Mouse (Mus musculus) right cerebral cortex, postnatal 36 days (tissue): Measurements from ENCODE around the gene Prkcz.
A peak's percentile ranks its signal among the peaks of the same experiment; 100 is the strongest.

Experiments used
- DNase-seq, 2 experiments: peaks; one replicate each; pipeline ENCODE4 v3.0.0; 2022; ENCODE audit warnings: low spot score in 2 of 2, mixed read lengths in 1 of 2

The Prkcz gene

DNA sequence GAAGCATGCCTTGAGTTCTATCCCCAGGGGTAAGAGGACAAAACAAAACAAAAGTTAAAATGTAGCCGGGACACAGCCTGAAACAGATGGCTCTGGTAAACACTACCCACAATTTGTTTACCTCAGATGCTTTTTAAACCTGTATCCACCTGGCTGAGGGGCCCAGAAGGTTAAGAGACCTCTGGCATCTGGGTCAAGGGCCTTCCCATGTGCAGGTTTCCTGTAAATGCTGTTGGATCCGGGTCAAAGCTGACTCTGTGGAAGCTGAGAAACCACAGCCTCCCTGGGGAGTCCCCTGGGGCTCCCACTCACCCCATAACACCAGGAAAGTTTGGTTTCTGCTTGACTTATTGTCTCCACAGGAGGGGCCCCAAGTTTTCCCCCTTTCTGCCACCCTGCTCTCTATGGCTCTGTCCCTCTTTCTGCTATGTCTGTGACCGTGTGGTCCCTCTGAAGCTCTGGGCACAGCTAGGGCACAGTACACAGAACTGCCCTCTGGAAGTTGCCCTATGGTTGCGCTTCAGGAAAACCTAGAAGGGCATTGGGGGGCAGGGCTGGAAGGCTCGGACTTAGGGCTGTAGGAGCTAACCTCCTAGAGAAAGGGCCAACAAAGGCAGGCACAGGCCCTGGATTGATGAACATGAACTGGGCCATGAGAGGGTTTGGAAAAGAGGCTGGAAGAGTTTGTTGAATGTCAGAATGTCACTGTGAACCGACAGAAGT is 115.2 kb downstream of the Prkcz start:
- DNase-seq = no peak

DNA sequence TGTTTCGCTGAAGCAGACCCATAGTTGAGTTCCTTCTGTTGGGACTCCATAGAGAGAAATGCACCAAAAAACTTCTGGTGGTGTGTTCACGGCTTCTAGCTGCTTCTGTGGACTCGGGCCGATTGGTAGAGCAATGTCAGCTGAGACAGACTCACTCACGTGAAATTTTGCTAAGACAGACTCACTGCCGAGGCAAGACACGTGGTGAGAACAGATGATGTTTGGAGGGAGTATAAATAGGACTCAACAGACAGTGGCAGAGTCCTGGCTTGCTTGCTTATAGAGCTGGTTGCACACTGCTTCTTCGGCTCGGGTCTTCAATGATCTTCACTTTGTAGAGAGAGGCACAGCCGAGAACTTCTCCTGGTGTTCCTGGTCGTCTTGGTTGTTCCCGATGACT is 117.9 kb downstream of the Prkcz start:
- DNase-seq = no peak

DNA sequence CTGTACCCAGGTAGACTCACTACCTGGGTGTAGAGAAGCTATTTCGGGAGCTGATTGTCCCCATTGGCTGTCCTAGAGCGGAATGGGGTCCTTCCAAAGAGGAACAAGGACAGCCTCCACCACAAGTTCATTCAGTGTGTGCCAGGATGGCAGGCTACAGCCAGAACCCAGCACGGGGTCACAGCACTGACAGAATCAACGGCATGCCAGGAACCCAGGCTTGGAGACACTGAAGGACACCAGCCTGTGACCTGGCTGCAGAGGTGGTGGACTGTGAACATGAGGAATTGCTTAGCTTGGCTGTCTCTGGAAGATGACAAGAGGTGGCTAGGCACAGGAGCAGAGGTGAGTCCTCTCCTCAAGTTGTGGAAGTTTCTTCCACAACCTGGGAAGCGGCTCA is 118.9 kb downstream of the Prkcz start:
- DNase-seq = no peak

DNA sequence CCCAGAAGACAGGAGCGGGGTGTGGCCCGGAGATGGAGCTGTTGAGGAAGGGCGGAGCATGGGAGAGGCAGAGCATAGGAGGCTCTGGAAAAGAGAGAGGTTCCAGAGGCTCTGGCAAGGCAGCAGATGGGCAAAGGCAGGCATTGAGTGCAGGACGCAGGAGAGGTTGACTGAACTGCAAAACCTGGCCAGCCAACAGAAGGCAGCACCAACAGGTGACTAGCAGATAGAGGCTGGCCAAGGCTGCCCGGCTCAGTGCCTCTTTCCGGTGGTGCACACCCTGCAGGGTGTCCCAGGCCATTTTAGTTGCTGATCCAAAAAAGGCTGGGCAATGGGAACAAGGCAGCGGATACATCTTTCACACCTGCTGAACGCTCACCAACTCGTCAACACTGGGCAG is 119.4 kb downstream of the Prkcz start:
- no peak for DNase-seq

DNA sequence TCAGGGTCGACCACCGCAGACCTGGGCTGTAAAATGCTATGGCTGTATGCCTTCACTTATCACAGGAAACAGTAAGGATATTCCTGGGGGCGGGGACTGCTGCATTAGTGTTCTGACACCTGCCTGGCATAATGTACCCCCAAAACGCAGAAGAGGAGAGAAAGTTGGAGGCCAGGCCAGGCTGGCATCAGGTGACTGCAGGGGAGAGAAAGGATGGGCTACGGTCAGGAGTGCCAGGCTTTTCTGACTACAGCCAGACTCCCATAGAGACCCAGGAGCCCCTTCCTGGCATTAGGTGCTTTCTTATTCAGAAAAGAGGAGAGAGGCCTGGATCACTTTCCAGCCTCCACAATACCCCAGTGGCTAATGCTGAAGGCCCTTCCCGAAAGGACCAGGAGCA is 121.7 kb downstream of the Prkcz start:
- DNase-seq = no peak

DNA sequence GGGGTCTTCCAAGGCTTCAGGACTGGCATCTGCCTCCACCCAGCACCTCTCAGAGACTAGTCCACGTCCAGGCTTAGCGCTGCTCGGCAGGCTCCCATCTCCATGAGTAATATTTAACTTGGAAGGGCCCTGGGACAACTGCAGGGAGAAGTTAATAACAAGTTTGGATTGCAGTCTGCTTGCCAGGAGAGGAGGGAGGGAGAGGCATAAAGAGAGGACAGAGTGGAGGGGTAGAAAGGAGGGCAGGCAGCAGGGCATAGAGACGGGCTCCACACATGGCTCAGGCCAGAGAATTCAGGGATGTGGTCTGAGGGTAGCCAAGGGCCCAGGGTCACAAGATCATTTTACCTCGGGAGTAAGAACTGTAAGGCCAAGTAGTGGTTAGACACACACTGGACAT is 122.9 kb downstream of the Prkcz start:
- no peak for DNase-seq

DNA sequence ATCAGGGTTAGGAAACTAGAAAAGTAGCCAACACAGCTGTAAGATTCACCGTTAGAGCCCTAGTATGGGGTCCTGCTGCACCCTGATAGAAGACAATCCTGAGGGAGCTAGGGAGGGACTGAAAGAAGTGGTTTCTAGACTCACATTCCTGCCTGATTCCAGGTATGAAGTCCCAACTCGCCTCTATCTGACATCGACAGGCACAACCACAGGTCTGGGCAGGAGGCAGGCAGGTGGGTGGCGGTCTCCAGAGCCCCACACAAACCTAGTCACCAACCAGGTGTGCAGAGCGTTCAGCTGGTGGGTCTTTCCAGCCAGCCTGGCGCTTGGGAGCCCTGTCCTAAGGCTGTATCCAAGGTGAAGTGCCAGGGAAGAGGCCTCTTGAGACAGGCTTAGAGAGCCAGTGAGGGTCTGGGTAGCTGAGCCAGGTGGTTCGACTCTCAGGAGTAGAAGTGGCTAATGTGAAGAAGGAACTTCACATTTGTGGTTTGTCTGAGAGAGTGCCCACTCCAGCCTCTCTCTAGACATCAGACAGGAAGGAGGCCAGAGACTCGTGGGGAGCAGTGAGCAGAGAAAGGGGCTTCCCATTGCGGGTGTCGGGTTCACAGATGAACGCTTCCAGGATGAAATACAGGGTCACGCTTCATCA is 124.3 kb downstream of the Prkcz start:
- no peak for DNase-seq

DNA sequence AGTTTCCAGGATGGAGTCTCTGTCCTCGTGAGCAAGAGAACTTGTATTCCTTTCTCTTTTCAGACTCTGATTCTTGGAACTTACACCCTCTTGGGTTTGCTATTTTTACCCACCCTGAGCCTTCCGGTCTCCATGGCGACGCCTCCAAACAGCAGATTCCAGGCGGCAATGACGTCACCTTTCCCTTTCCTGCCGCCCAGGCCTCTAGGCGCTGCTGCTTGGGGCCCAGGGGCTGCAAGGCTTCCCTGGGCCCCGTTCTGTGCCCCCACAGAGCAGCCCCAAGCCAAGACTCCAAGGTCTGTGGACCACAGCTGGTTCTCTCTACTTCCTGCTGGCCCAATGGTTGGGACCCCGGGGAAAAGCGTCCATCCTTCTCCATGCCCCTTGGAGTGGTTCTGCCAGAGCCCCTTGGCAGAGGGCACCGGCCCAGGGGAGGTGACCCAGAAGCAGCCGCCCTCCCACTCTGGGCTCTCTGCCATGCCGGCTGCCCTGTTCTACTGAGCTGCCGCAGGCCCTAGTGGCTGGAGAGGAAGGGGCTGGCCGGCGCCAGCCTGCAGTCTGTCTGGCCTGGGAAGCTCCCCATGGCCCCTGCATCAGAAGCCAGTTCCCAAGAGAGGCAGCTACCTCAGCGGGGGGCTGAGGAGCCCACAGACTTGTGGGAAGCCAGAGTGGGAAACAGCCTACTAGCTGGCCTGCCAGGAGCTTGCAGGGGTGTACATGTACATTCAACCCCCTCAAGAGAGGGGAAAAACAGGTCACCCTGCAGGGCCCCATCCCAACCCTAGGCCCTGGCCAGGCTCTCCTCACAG is 125.6 kb downstream of the Prkcz start:
- DNase-seq = peak; percentile 91 to 95

DNA sequence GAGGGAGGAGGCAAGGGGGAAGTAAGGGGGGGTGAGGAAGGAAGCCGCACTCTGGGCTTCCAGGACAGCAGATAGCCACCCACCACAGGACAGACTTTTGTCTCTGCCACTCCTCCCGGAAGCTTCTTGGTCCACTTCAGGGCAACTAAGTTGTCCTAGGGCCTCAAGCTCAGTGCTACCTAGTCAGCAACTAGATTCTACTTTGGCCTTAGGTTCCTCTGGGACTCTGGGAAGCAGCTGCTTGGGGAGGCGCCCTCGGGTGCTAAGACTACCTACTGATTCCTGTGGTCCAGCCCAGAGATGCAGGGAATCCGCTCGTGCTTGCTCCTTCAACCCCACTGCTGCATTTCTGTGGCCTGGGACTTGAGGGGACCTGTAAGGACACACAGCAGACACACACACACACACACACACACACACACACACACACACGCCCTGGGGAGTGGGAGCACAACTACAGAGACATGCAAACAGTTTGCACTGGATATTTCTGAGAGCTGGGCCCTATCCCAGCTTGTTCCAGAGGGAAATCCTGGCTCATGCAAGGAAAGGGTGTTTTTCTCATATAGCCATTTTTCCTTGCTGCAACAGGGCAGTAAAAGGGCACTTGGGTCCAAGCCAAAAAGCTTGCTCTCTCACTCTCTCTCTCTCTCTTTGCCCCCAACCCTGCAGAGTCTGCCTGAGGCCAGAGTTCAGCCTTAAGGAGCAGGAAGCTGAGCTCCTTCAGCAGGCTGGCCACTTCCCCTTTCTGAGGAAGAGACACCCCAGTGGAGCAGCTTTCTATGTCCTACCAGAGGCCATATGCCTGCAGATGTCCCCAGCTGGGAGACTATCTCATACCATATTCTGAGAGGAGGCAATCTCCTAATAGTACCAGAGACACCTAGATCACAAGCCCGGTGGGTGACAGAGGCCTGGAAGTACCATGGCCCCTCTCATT is 126.5 kb downstream of the Prkcz start:
- DNase-seq = no peak

DNA sequence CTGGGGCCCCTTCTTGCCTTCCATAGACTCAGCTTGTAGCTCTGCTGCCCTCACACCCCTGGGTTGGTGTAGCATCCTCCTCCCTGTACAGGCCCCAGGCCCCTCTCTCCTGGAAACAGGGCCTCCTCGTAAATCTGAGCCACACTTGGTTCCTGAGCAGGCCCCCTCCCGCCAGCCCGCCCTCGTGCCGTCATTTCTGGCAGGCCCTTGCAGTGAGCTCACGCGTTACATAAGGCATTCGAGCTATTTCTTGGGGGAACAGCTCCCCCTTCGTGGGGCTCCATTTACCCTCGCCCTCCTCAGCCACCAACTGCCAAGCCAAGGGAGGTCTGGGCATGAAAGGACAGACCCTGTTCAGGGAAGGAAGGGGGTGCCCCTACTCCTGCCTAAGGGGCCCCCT is 127.3 kb downstream of the Prkcz start:
- DNase-seq = peak; percentile 87

DNA sequence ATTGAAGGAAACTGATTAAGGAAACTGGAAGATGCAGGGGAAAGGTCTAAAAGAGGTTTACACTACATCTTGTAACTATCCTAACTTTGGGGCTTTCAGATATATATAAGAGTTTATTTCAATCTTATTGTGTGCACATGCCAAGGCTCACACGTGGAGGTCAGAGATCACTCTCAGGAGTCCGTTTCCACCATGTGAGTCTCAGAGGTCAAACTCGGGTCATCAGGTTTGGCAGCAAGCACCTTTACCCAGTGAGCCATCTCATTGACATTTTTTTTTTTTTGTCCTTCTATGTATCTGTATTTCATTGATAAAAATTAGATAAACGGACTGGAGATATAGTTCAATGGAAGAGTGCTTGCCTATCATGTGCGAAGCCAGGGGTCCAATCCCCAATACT is 132.7 kb downstream of the Prkcz start:
- no peak for DNase-seq

DNA sequence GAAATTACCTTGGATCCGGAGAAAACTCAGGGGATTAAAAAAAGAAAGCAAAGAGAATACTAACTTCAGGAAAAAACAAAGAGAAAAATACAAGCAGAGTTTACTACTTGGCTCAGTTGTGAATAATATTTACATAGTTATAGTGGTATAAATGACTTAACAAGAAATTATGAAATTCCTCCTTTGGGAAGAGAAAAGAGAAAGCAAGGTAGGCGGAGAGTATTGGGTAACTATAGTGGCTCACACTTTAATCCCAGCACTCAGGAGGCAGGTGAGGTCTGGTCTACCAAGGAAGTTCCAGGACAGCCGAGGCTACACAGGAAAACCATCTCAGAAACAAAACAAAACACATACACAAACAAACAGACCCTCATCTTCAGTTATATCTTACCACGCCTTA is 133.2 kb downstream of the Prkcz start:
- DNase-seq = no peak

DNA sequence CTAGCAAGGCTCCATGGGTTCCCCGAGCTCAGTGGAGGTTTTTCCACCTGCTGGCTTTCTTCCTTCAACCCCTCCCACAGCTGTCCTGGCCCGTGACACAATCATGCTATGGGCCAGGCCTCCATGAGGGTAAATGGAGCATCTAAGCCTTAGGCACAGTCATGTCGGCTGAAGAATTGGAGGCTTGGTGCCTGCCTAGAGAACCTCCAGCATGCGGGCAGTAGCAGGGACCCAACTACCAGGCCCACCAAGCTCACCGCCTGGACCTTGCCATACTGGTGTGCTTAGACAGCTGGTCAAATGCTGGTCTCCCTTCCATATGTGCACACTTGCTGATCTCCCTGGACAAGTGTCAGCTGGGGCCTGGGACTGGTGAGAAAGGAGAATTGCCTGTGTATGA is 135.2 kb downstream of the Prkcz start:
- DNase-seq = no peak

DNA sequence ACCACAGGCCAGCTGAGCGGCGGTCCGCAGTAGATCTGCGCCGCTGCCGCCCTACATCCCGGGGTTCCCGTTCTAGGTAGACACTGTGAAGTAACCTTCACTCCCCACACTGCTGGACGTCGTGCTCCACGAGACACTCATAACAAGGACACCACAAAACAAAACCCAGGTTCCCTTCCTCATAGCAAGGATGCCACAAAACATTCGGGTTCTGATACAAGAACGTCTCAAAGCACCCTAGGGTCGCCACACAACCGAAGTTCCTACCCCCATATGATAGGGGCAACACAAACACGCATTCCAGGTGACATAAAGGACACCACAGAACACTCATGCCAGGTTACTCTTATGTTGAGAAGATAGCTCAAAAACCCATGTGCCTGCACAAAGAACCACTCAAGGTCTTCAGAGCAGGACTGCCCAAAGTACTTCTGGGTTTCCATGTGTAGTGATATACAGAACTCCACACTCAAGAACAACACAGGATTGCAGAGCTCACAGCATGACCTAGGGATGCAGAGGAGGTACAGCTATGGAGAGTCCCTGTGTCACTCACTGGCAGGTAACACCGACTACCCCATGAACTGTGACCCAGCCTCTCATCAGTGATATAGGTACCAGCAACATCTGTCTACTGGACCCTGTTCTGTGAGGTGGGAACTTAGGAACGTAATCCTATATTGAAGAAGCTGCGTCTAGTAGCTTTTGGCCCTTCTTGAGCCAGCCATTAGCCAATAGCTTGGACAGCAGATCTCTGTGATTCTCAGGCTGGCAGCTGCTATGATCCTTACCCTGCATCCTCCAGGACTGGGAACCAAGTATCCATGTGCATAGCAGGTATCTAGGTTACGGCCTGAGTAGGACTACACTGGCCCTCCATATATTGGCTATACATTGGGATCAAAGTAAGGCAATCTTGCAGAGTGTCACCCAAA is 137.3 kb downstream of the Prkcz start:
- DNase-seq = no peak

DNA sequence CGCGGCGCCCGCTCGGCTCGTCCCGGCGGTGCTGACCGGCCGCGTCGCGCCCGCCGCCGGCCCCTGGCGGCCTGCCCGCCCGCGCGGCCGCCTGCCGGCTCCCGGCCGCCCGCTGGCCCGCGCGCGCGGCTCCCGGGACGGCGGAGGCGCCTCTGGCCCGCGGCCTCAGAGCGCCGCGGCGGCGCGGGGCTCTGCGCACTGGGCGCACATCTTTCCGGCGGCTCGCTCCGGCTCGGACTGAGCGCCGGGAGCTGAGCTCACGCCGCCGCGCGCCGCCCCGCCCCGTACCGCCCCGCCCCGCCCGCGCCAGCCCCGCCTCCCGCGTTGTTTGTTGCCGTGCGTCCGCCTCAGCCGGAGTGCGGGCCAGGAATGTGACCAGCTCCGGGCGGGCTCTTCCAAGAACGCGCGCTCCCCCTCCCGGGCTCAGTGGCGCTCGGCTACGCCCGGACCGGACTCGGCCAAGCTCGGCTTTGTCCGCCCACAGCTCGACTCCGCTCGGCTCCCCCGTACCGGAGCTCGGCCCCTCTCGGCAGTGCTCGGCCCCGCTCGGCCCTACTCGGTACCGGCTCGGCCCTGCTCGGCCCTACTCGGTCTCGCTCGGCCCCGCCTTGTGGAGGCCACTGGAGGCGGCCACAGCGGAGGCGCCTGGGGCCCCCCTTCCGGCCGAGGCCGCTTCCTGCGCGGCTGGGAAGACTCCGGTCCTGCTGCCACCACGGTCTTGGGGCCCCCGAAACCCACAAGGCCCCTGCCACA is 138.1 kb downstream of the Prkcz start:
- peak; percentile 96 to 99 for DNase-seq

DNA sequence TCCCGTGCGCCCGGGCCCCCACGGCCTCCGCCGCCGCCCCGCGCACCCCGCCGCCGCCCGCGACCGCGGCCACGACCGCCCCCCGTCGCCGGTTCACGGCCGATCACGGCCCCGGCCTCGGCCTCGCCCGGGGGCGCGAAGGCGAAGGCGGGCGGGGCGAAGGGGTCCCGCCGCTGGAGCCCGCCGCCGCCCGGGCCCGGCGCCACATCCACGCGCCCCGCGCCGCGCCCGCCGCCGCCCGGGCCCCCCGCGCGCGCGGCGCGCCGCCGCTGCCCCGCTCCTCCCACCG is 138.7 kb downstream of the Prkcz start, which contains the start of gene Ski:
TSS of gene Ski (minus strand) at position 41 of the 289 bp plus-strand sequence.
- no peak for DNase-seq

DNA sequence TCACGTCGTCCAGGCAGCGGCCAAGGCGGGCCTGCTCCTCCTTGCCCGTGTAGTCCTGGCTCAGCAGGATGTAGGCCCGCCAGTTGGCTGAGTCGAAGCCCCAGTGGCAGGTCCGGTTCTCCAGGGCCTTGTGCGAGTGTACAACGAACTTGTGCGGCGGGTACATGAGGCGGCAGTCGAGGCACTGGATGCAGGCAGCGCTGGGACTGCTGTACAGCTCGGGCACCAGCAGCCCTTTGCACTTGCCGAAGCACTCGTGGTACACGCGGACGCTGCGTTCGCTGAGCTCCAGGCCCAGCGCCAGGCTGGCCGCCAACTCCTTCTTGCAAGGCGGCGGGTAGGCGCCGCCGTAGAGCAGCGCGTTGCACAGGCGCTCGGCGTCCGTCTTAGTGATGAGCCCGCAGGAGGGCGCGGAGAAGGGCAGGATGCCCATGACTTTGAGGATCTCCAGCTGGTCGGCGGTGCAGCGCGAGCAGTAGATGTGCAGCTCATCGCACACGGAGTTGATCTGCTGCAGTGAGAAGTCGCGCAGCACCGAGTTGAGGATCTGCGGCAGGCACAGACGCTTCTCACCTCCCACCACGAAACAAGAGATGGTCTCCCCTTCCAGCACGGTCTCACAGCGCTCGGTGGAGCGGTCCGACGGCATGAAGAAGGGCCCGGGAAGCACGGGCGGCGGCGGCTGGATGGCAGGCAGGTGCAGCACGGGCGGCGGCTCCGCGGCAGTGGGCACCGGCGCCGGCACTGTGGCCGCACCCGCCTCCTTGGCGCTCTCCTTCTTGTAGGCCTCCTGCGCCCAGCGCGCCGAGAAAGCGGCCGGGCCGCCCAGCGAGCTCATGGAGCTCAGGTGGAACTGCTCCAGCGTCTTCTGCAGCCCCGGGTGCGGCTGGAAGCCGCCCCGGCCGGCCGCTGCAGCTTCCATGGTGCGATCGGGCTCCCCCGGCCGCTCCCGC is 139.3 kb downstream of the Prkcz start:
- DNase-seq = peak; percentile 64 to 68

DNA sequence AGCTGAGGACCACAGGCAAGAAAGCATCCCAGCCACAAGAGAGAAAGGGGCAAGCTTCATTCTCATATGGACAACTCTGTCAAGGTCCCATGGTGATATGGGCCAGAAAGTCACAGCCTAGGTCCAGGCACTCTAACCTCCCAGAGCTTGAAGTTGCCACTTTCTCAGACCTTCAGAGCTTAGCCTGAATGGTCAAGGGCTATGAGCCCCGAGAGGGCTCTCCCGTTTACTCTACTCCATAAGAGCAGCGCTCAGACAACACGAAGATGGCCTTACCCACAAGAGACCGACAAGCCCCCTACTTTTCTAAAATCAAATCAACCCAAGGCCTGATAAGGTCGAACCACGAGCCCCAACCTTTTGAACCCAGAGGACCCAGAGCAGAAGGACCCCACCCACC is 140.1 kb downstream of the Prkcz start:
- DNase-seq = no peak
